Mouse (Mus musculus): ENCODE data around the gene Tm7sf2. TPM values are rescaled to one million over a fixed set of nuclear protein-coding genes. Genes with fewer than 3 reads are reported as not detected.

The Tm7sf2 gene
- polyA plus RNA-seq, 1 experiment from 2014 or later: 42.6 TPM

DNA sequence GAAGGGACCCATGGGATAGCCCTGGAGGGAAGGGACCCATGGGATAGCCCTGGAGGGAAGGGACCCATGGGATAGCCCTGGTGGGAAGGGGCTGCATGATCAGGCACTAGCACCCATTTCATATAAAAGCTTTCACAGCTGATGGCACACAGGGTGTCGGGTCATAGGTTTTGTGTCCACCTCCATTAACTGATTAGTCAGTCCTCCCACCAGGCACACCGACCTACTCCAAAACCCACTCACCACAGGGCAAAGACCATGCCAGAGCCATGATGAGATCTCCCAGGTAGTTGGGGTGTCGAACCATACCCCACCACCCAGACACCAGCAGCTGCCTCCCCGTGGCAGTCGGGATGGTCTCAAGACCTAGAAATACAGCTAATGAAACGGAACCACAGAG lies 5.1 kb downstream of the Tm7sf2 start:
- peaks cover 10% of the 10 kb centered on the region; the same call in 1 of the 2 replicates for H3K36me3 ChIP-seq (replicated peaks; ENCODE audit: insufficient read depth, low read length)
- TF ChIP-seq EP300 (IDR thresholded peaks at IDR 0.05; ENCODE audit: low read depth): no peak
- no peak for TF ChIP-seq CTCF (IDR thresholded peaks at IDR 0.05; ENCODE audit: low read depth)
- WGBS (ENCODE audit: insufficient replicate concordance): 87% methylated on average over 6 of the region's 6 CpGs
- peaks cover 52% of the 10 kb centered on the region for H3K4me1 ChIP-seq (ENCODE audit: insufficient read depth)
- ATAC-seq (no peak), DNase-seq (no peak)
- no peaks in the 10 kb centered on the region for H3K9me3 ChIP-seq (ENCODE audit: low read length)
- peak overlapping the region; percentile 98 for H3K27ac ChIP-seq (ENCODE audit: low read depth)
- H3K4me3 ChIP-seq (ENCODE audit: low read depth, low read length): no peak overlapping the region
- no peaks in the 10 kb centered on the region for H3K27me3 ChIP-seq (ENCODE audit: insufficient read depth, low read length)
- peak overlapping the region; percentile 94 for H3K4me2 ChIP-seq (ENCODE audit: low read depth, low read length)
- peak overlapping the region; percentile 97; the same call in 1 of the 2 replicates for H3K9ac ChIP-seq (replicated peaks)

- ATAC-seq (peak; percentile 7; the same call in 1 of the 2 replicates), DNase-seq (no peak)
- Histone ChIP-seq H3K4me3 (ENCODE audit: low read depth, low read length) (peak overlapping the region; percentile 89), H3K4me1 (ENCODE audit: insufficient read depth) (peaks cover 46% of the 10 kb centered on the region), H3K27ac (ENCODE audit: low read depth) (peak overlapping the region; percentile 98), H3K36me3 (replicated peaks; ENCODE audit: insufficient read depth, low read length) (peaks cover 10% of the 10 kb centered on the region; the same call in 1 of the 2 replicates), H3K4me2 (ENCODE audit: low read depth, low read length) (peak overlapping the region; percentile 94), H3K27me3 (ENCODE audit: insufficient read depth, low read length) (no peaks in the 10 kb centered on the region), H3K9me3 (ENCODE audit: low read length) (no peaks in the 10 kb centered on the region), H3K9ac (replicated peaks) (peak overlapping the region; percentile 97)
- 35% methylated on average over 5 of the region's 5 CpGs for WGBS (ENCODE audit: insufficient replicate concordance)
- TF ChIP-seq CTCF (IDR thresholded peaks at IDR 0.05; ENCODE audit: low read depth) (no peak), EP300 (IDR thresholded peaks at IDR 0.05; ENCODE audit: low read depth) (no peak)
These were observed 5.8 kb downstream of the Tm7sf2 start for GRCm38 (mm10) chr19:6062418-6062817.

GRCm38 (mm10) chr19:6061641-6062302 lies 6.4 kb downstream of the Tm7sf2 start:
- H3K36me3 ChIP-seq (replicated peaks; ENCODE audit: insufficient read depth, low read length): peaks cover 10% of the 10 kb centered on the region; the same call in 1 of the 2 replicates
- peaks cover 42% of the 10 kb centered on the region for H3K4me1 ChIP-seq (ENCODE audit: insufficient read depth)
- H3K27me3 ChIP-seq (ENCODE audit: insufficient read depth, low read length): no peaks in the 10 kb centered on the region
- TF ChIP-seq EP300 (IDR thresholded peaks at IDR 0.05; ENCODE audit: low read depth) (no peak), CTCF (IDR thresholded peaks at IDR 0.05; ENCODE audit: low read depth) (no peak)
- ATAC-seq: peak; percentile 40
- H3K27ac ChIP-seq (ENCODE audit: low read depth): peak overlapping the region; percentile 98
- peak overlapping the region; percentile 97 for H3K9ac ChIP-seq (replicated peaks)
- peak overlapping the region; percentile 94 for H3K4me2 ChIP-seq (ENCODE audit: low read depth, low read length)
- H3K9me3 ChIP-seq (ENCODE audit: low read length): no peaks in the 10 kb centered on the region
- under 1% methylated on average over 44 of the region's 44 CpGs for WGBS (ENCODE audit: insufficient replicate concordance)
- peak; percentile 77 for DNase-seq
- peak overlapping the region; percentile 89 for H3K4me3 ChIP-seq (ENCODE audit: low read depth, low read length)

DNA sequence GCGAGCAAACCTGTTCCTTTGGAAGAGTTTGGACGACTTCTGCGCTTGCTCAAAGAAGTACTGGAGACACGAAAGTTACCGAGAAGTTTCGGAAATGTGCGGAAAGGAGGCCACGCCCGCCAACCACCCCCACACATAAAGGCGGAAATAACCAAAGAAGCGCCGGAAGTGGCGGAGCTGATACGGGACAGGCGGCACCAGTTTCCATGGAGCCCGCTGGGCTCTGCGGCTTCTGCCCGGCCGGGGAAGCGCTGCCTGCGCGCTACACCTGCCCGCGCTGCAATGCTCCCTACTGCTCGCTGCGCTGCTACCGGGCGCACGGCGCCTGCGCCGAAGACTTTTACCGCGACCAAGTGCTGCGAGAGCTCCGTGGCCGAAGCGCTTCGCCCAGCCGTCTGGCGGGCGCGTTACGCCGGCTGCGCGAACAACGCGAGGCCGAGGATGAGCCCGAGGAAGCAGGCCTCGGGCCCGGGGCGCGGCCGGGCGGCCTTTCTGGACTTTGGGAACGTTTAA lies 7.1 kb downstream of the Tm7sf2 start, which contains the start of gene Znhit2:
Znhit2 (plus strand) TSS at position 172 of the 513 bp plus-strand sequence.
- Histone ChIP-seq H3K9me3 (ENCODE audit: low read length) (no peaks in the 10 kb centered on the region), H3K27ac (ENCODE audit: low read depth) (peak within 1 kb of the TSS; percentile 98), H3K4me2 (ENCODE audit: low read depth, low read length) (peak within 1 kb of the TSS; percentile 94), H3K9ac (replicated peaks) (peak within 1 kb of the TSS; percentile 97), H3K27me3 (ENCODE audit: insufficient read depth, low read length) (no peaks in the 10 kb centered on the region), H3K4me3 (ENCODE audit: low read depth, low read length) (peak within 1 kb of the TSS; percentile 89), H3K4me1 (ENCODE audit: insufficient read depth) (peaks cover 43% of the 10 kb centered on the region), H3K36me3 (replicated peaks; ENCODE audit: insufficient read depth, low read length) (peaks cover 13% of the 10 kb centered on the region; the same call in 1 of the 2 replicates)
- TF ChIP-seq EP300 (IDR thresholded peaks at IDR 0.05; ENCODE audit: low read depth): no peak
- peak; percentile 17; the same call in 1 of the 2 replicates for TF ChIP-seq CTCF (IDR thresholded peaks at IDR 0.05; ENCODE audit: low read depth)
- 0% methylated on average over 55 of the region's 58 CpGs for WGBS (ENCODE audit: insufficient replicate concordance)
- ATAC-seq (peak; percentile 65), DNase-seq (peak; percentile 94)

DNA sequence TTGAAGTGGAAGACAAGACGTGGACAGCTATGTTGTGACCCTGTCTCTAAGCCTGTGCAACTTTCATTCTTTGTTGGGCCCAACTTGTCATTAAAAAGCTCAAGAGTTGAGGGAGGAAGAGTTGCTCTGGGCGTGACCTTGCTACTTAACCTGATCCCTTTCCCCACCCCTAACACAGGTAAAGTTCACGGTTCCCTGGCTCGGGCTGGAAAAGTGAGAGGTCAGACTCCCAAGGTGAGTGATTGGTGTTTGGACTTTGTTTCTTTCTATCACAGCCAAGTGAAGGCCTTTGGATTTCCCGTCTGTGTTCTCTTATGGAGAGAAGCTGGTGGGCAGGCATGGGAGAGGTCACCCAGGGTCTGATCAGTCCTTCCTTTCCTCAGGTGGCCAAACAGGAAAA lies 9.2 kb downstream of the Tm7sf2 start:
- Histone ChIP-seq H3K27ac (ENCODE audit: low read depth) (peak overlapping the region; percentile 75), H3K9me3 (ENCODE audit: low read length) (no peaks in the 10 kb centered on the region), H3K36me3 (replicated peaks; ENCODE audit: insufficient read depth, low read length) (peaks cover 32% of the 10 kb centered on the region), H3K9ac (replicated peaks) (peak overlapping the region; percentile 94), H3K27me3 (ENCODE audit: insufficient read depth, low read length) (no peaks in the 10 kb centered on the region), H3K4me1 (ENCODE audit: insufficient read depth) (peaks cover 42% of the 10 kb centered on the region), H3K4me3 (ENCODE audit: low read depth, low read length) (peak overlapping the region; percentile 78), H3K4me2 (ENCODE audit: low read depth, low read length) (peak overlapping the region; percentile 66)
- TF ChIP-seq CTCF (IDR thresholded peaks at IDR 0.05; ENCODE audit: low read depth) (no peak), EP300 (IDR thresholded peaks at IDR 0.05; ENCODE audit: low read depth) (no peak)
- DNase-seq (no peak), ATAC-seq (no peak)
- WGBS (ENCODE audit: insufficient replicate concordance): 59% methylated on average over 5 of the region's 5 CpGs

DNA sequence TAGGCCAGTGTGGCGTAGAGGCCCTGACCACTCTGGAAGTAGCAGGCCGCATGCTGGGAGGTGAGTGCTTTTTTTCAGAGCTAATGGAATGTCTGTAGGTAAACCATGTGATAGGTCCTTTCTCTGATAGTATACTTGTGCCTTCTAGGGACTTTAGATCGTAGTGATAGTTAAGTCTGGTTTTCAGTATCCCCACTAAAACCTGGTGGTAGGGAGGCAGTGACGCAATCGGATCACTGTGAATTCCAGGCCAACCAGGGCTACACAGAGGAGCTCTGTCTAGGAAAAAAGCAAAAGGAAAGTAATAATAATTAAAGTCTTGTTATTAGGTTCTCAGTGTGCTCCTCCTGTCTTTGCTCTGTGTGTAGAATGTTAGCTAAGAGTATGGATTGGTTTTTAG lies 9.7 kb downstream of the Tm7sf2 start:
- Histone ChIP-seq H3K4me3 (ENCODE audit: low read depth, low read length) (peak overlapping the region; percentile 78), H3K9me3 (ENCODE audit: low read length) (no peaks in the 10 kb centered on the region), H3K27ac (ENCODE audit: low read depth) (peak overlapping the region; percentile 75), H3K4me1 (ENCODE audit: insufficient read depth) (peaks cover 40% of the 10 kb centered on the region), H3K36me3 (replicated peaks; ENCODE audit: insufficient read depth, low read length) (peaks cover 36% of the 10 kb centered on the region), H3K27me3 (ENCODE audit: insufficient read depth, low read length) (no peaks in the 10 kb centered on the region), H3K9ac (replicated peaks) (peak overlapping the region; percentile 94), H3K4me2 (ENCODE audit: low read depth, low read length) (peak overlapping the region; percentile 66)
- DNase-seq (no peak), ATAC-seq (no peak)
- TF ChIP-seq CTCF (IDR thresholded peaks at IDR 0.05; ENCODE audit: low read depth) (no peak), EP300 (IDR thresholded peaks at IDR 0.05; ENCODE audit: low read depth) (no peak)
- 17% methylated on average over 5 of the region's 5 CpGs for WGBS (ENCODE audit: insufficient replicate concordance)
